Mouse (Mus musculus): ENCODE data around the gene Phf2. TPM values are rescaled to one million over a fixed set of nuclear protein-coding genes. Genes with fewer than 3 reads are reported as not detected.

The Phf2 gene
- polyA plus RNA-seq, 1 experiment from 2014 or later: 8.2 TPM

DNA sequence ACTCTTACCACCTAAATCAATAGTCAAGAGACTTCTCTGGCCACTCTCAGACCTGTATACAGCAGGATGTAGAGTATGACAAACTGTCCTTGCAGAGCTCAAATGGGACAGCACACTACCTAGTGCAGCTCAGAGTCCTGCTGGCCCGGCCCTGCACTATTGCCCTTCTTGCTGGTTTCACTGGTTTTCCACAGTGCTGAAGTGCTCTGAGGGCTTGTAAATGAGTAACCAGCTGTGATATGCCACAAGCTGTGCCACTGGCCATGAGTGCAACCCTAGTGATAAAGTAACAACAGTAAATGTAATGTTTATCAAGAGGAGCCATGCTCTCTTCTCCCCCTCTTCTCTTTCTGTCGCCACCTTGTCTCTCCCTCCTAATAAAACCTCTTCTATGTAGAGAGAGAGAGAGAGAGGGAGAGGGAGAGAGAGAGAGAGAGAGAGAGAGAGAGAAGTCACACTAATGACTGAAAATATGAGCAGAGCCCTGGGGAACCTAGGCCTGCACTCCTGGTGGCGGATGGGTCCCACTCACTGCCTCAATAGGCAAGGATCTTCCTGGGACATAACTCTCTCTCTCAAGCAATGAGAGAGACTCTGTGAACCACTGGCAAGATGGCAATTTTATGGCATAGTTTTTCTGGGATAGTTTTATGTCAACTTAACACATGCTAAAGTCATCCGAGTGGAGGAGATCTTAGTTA lies 19.5 kb upstream of the Phf2 start:
- WGBS: 97% methylated on average over 4 of the region's 4 CpGs
- peaks cover 45% of the 10 kb centered on the region for H3K36me3 ChIP-seq (ENCODE audit: control insufficient read depth, insufficient read depth, low read length)

GRCm38 (mm10) chr13:48878534-48878933 lies 7.6 kb upstream of the Phf2 start:
- under 1% methylated on average over 36 of the region's 36 CpGs for WGBS
- Histone ChIP-seq H3K9me3 (replicated peaks; ENCODE audit: control insufficient read depth, low read length, poor library complexity, severe bottlenecking) (no peaks in the 10 kb centered on the region), H3K27ac (ENCODE audit: low read length) (peak overlapping the region; percentile 83), H3K4me1 (ENCODE audit: control insufficient read depth, insufficient read depth, low read length) (peaks cover 5% of the 10 kb centered on the region), H3K36me3 (ENCODE audit: control insufficient read depth, insufficient read depth, low read length) (peaks cover 9% of the 10 kb centered on the region), H3K27me3 (ENCODE audit: control insufficient read depth, insufficient read depth, low read depth, low read length) (no peaks in the 10 kb centered on the region), H3K4me2 (ENCODE audit: low read length) (peak overlapping the region; percentile 66), H3K9ac (ENCODE audit: low read depth, low read length) (peak overlapping the region; percentile 69), H3K4me3 (ENCODE audit: low read depth, low read length) (peak overlapping the region; percentile 43)
- ATAC-seq: peak; percentile 99

More for the DNA sequence above, 19.5 kb upstream of the Phf2 start:
- Histone ChIP-seq H3K27me3 (ENCODE audit: control insufficient read depth, insufficient read depth, low read depth, low read length) (no peaks in the 10 kb centered on the region), H3K9ac (ENCODE audit: low read depth, low read length) (no peak overlapping the region), H3K9me3 (replicated peaks; ENCODE audit: control insufficient read depth, low read length, poor library complexity, severe bottlenecking) (no peaks in the 10 kb centered on the region), H3K4me1 (ENCODE audit: control insufficient read depth, insufficient read depth, low read length) (no peaks in the 10 kb centered on the region), H3K4me3 (ENCODE audit: low read depth, low read length) (no peak overlapping the region), H3K27ac (ENCODE audit: low read length) (no peak overlapping the region), H3K4me2 (ENCODE audit: low read length) (no peak overlapping the region)
- no peak for ATAC-seq

DNA sequence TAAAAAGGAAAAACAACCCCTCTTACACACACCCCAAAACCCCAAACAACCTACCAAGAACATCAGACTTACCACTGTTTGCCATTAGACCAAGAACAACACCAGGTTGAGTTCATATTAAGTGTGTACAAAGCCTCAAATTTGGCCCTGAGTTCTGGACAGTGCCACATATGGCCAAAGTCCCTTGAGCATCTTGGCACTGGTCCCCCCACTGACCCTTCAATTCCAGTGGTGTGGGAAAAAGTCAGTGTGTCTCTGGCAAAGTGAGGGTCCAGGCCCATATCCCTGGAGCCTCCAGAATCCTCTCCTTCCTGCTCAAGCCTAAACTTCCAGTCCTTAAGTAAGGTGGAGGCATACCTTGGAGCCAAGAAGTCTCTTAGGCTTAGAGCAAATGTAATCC lies 6.9 kb upstream of the Phf2 start:
- Histone ChIP-seq H3K4me3 (ENCODE audit: low read depth, low read length) (peak overlapping the region; percentile 43), H3K27ac (ENCODE audit: low read length) (peak overlapping the region; percentile 83; the same call in 1 of the 2 replicates), H3K9ac (ENCODE audit: low read depth, low read length) (peak overlapping the region; percentile 69), H3K27me3 (ENCODE audit: control insufficient read depth, insufficient read depth, low read depth, low read length) (no peaks in the 10 kb centered on the region), H3K4me1 (ENCODE audit: control insufficient read depth, insufficient read depth, low read length) (peaks cover 5% of the 10 kb centered on the region), H3K9me3 (replicated peaks; ENCODE audit: control insufficient read depth, low read length, poor library complexity, severe bottlenecking) (no peaks in the 10 kb centered on the region), H3K36me3 (ENCODE audit: control insufficient read depth, insufficient read depth, low read length) (peaks cover 8% of the 10 kb centered on the region), H3K4me2 (ENCODE audit: low read length) (peak overlapping the region; percentile 66)
- no peak for ATAC-seq

GRCm38 (mm10) chr13:48872726-48873125 lies 1.8 kb upstream of the Phf2 start:
- no peak for ATAC-seq
- Histone ChIP-seq H3K4me2 (ENCODE audit: low read length) (no peak overlapping the region), H3K4me1 (ENCODE audit: control insufficient read depth, insufficient read depth, low read length) (peaks cover 25% of the 10 kb centered on the region), H3K4me3 (ENCODE audit: low read depth, low read length) (no peak overlapping the region), H3K27me3 (ENCODE audit: control insufficient read depth, insufficient read depth, low read depth, low read length) (no peaks in the 10 kb centered on the region), H3K9me3 (replicated peaks; ENCODE audit: control insufficient read depth, low read length, poor library complexity, severe bottlenecking) (no peaks in the 10 kb centered on the region), H3K9ac (ENCODE audit: low read depth, low read length) (no peak overlapping the region), H3K36me3 (ENCODE audit: control insufficient read depth, insufficient read depth, low read length) (no peaks in the 10 kb centered on the region), H3K27ac (ENCODE audit: low read length) (no peak overlapping the region)
- WGBS: 78% methylated on average over 5 of the region's 5 CpGs

DNA sequence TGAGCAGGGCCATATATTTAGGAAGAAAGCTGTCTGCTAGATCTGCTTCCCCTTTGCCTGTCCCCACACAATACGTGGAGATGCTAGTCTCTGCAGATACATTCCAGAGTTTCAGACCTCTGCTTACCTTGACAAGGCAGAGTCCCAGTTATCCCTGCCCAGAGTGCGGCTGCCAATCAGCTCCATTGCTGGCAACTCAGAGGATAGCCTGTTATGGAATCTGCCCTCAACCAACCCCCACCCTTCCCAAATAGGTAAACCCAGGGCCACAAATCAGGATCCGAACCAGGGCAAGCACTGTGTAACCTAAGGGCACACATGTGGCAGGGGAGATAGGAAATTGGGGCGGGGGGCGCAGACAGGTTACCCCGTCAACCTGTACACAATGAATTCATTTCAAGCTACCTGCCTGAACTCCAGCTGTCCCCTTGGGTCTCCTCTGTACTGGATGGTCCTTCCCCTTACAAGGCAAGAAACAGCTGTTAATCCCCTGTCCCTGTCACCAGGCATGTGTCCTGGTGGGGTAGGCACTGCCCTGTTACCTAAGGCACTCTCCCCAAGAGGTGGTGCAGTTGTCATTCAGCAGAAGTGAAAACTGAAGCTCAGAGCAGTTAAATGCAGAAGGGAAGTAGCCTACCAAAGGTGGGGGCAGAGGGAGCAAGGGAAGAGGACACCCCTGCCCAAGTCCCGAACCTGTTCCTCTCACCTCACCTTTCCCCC lies 1.1 kb upstream of the Phf2 start:
- H3K4me3 ChIP-seq (ENCODE audit: low read depth, low read length): peak overlapping the region; percentile 94
- H3K4me2 ChIP-seq (ENCODE audit: low read length): peak overlapping the region; percentile 95
- H3K4me1 ChIP-seq (ENCODE audit: control insufficient read depth, insufficient read depth, low read length): peaks cover 27% of the 10 kb centered on the region
- 72% methylated on average over 7 of the region's 7 CpGs for WGBS
- H3K9me3 ChIP-seq (replicated peaks; ENCODE audit: control insufficient read depth, low read length, poor library complexity, severe bottlenecking): no peaks in the 10 kb centered on the region
- H3K27ac ChIP-seq (ENCODE audit: low read length): no peak overlapping the region
- no peak; the same call in 1 of the 2 replicates for ATAC-seq
- H3K9ac ChIP-seq (ENCODE audit: low read depth, low read length): peak overlapping the region; percentile 96
- H3K36me3 ChIP-seq (ENCODE audit: control insufficient read depth, insufficient read depth, low read length): no peaks in the 10 kb centered on the region
- H3K27me3 ChIP-seq (ENCODE audit: control insufficient read depth, insufficient read depth, low read depth, low read length): no peaks in the 10 kb centered on the region

GRCm38 (mm10) chr13:48869950-48870770 lies 759 bp downstream of the Phf2 start:
- peak; percentile 43 for ATAC-seq
- H3K36me3 ChIP-seq (ENCODE audit: control insufficient read depth, insufficient read depth, low read length): no peaks in the 10 kb centered on the region
- H3K4me3 ChIP-seq (ENCODE audit: low read depth, low read length): peak overlapping the region; percentile 94
- under 1% methylated on average over 60 of the region's 102 CpGs for WGBS
- H3K27me3 ChIP-seq (ENCODE audit: control insufficient read depth, insufficient read depth, low read depth, low read length): no peaks in the 10 kb centered on the region
- H3K9ac ChIP-seq (ENCODE audit: low read depth, low read length): peak overlapping the region; percentile 96
- peak overlapping the region; percentile 87 for H3K27ac ChIP-seq (ENCODE audit: low read length)
- H3K4me1 ChIP-seq (ENCODE audit: control insufficient read depth, insufficient read depth, low read length): peaks cover 27% of the 10 kb centered on the region
- H3K9me3 ChIP-seq (replicated peaks; ENCODE audit: control insufficient read depth, low read length, poor library complexity, severe bottlenecking): no peaks in the 10 kb centered on the region
- H3K4me2 ChIP-seq (ENCODE audit: low read length): peak overlapping the region; percentile 85

DNA sequence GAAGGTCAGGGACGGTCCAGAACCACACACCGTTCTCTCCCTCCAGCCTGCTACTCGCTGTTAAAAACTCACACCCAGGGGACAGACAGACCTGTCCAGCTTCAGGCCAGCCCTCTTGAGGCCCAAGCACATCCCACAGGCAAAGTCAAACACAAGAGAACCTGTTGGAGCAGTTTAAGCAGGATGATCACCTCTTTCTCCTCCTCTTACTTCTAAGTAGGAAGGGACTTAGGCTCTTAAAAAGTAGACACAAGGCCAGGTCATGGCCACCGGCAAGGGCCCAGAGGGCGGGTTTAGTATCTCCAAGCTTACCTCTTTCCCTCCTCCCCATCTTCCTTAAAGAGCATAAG lies 1.3 kb downstream of the Phf2 start:
- peak overlapping the region; percentile 96 for H3K9ac ChIP-seq (ENCODE audit: low read depth, low read length)
- peaks cover 27% of the 10 kb centered on the region for H3K4me1 ChIP-seq (ENCODE audit: control insufficient read depth, insufficient read depth, low read length)
- WGBS: 12% methylated on average over 5 of the region's 5 CpGs
- peak; percentile 6; the same call in 1 of the 2 replicates for ATAC-seq
- H3K4me2 ChIP-seq (ENCODE audit: low read length): peak overlapping the region; percentile 85
- peak overlapping the region; percentile 87 for H3K27ac ChIP-seq (ENCODE audit: low read length)
- H3K9me3 ChIP-seq (replicated peaks; ENCODE audit: control insufficient read depth, low read length, poor library complexity, severe bottlenecking): no peaks in the 10 kb centered on the region
- H3K4me3 ChIP-seq (ENCODE audit: low read depth, low read length): peak overlapping the region; percentile 94
- no peaks in the 10 kb centered on the region for H3K27me3 ChIP-seq (ENCODE audit: control insufficient read depth, insufficient read depth, low read depth, low read length)
- no peaks in the 10 kb centered on the region for H3K36me3 ChIP-seq (ENCODE audit: control insufficient read depth, insufficient read depth, low read length)

GRCm38 (mm10) chr13:48869088-48869487 lies 1.8 kb downstream of the Phf2 start:
- Histone ChIP-seq H3K36me3 (ENCODE audit: control insufficient read depth, insufficient read depth, low read length) (no peaks in the 10 kb centered on the region), H3K9me3 (replicated peaks; ENCODE audit: control insufficient read depth, low read length, poor library complexity, severe bottlenecking) (no peaks in the 10 kb centered on the region), H3K27me3 (ENCODE audit: control insufficient read depth, insufficient read depth, low read depth, low read length) (no peaks in the 10 kb centered on the region), H3K4me1 (ENCODE audit: control insufficient read depth, insufficient read depth, low read length) (peaks cover 27% of the 10 kb centered on the region), H3K27ac (ENCODE audit: low read length) (no peak overlapping the region), H3K4me3 (ENCODE audit: low read depth, low read length) (peak overlapping the region; percentile 94), H3K9ac (ENCODE audit: low read depth, low read length) (peak overlapping the region; percentile 96), H3K4me2 (ENCODE audit: low read length) (peak overlapping the region; percentile 85)
- WGBS: 21% methylated on average over 5 of the region's 5 CpGs
- ATAC-seq: no peak

Data from midbrain, embryonic 16.5 days (tissue).